Comparison of ENCODE assay signal across 17 mouse cellular contexts in the genomic region with DNA sequence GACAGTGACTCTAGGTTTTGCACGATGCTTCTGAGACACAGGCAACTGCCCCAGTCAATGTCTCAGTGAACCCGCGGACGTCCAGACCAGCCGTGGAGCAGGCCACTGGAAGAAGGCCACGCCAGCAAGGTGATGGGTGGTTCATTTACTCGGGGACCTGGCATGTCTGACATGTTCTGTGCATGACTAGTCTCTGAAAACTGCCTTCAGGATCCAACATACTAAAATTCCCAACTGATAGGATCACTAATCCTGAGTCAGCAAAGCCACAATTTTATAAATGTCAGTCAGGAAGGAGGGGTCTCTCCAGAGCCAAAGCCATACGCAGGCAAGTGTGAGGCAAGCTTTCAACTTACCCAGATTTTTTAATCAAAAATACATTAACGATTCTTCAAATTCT.
"Had no signal": no experiment of that assay in that cellular context is flagged by ENCODE, and none has a peak within 500 bp of the region (broad histone marks: within the 10 kb centered on the region; RNA-seq: fewer than 3 reads in every experiment).

No protein-coding gene starts in this region.

- H3K4me2 ChIP-seq: limb, embryonic 15.5 days; liver, embryonic 13.5 days; lung, embryonic 15.5 days; midbrain, embryonic 11.5 days; midbrain, embryonic 15.5 days; neural tube, embryonic 12.5 days; stomach, embryonic 15.5 days had no signal

- H3K4me3 ChIP-seq: layer of hippocampus, adult 2 months; limb, embryonic 15.5 days; liver, embryonic 13.5 days; lung, embryonic 15.5 days; midbrain, embryonic 15.5 days; neural tube, embryonic 12.5 days; stomach, embryonic 15.5 days had no signal

- H3K27ac ChIP-seq: layer of hippocampus, adult 2 months; limb, embryonic 15.5 days; liver, embryonic 13.5 days; lung, embryonic 15.5 days; macrophage; midbrain, embryonic 15.5 days; neural tube, embryonic 12.5 days; stomach, embryonic 15.5 days had no signal

- H3K27me3 ChIP-seq: limb, embryonic 15.5 days; liver, embryonic 13.5 days; lung, embryonic 15.5 days; megakaryocyte, embryonic 14.5 days; midbrain, embryonic 15.5 days; neural tube, embryonic 12.5 days; stomach, embryonic 15.5 days had no signal

- DNase-seq: kidney, postnatal 10 days; kidney, postnatal 4 days; left cerebral cortex, postnatal 4 days; liver, embryonic 13.5 days; liver, postnatal 0 days; lung, postnatal 14 days; right cerebral cortex, postnatal 4 days; thymus, postnatal 4 days had no signal

- H3K9me3 ChIP-seq: limb, embryonic 15.5 days; liver, embryonic 13.5 days; lung, embryonic 15.5 days; megakaryocyte, embryonic 14.5 days; midbrain, embryonic 15.5 days; neural tube, embryonic 12.5 days; stomach, embryonic 15.5 days had no signal

- H3K4me1 ChIP-seq: limb, embryonic 15.5 days; lung, embryonic 15.5 days; midbrain, embryonic 15.5 days; stomach, embryonic 15.5 days had no signal

- ATAC-seq: liver, postnatal 0 days; midbrain, embryonic 15.5 days had no signal

- H3K9ac ChIP-seq: limb, embryonic 15.5 days; liver, embryonic 13.5 days; liver, postnatal 0 days; lung, embryonic 15.5 days; midbrain, embryonic 15.5 days; neural tube, embryonic 12.5 days; stomach, embryonic 15.5 days had no signal
